Comparison of ENCODE assay signal across 8 mouse cellular contexts in the genomic region with DNA sequence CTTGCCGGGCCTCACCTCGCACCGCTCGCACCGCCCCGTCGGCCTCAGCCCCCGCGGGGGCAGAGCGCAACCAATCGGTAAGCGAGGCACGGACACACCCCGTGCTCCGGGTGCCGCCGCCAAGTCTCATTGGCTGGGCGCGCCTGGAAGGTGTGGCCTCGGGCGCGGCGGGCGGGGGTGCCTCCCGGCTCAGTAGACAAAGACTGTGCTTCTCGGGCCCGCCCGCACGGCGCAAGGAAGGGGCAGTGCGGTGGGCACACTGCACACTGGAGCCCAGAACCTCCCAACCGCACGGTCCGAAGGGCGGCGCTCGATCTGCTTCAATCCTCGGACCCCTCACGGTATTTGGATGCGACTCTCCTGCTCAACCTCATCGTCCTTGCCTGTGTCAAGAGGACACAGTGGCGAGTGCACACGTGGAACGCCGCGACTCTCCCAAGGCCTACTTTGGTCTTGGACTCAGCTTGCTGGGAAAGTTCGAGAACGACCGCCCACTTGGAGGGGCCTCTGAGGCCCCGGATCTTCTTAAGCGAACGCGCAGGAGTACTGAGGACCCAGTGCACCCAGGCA. TPM values are rescaled to one million over a fixed set of nuclear protein-coding genes. Genes with fewer than 3 reads are reported as not detected.
A peak's percentile ranks its signal among the peaks of the same experiment; 100 is the strongest.
DNase-seq lines count a peak whose midpoint lies in the region; ATAC-seq lines count a peak whose summit lies in the region.

Gene Slc25a29 (minus strand): TSS at position 44 of the 570 bp plus-strand sequence.
Gene Slc25a47 (plus strand): TSS at position 207 of the 570 bp plus-strand sequence.

- peak within 1 kb of the TSS; percentile 53 for H3K4me3 ChIP-seq in intestine, embryonic 14.5 days (ENCODE audit: low read depth, low read length)

- intact Hi-C loops in left cerebral cortex, postnatal 14 days (cut with DNase I) = loop anchor here (2.0 kb wide), 1 partner anchor 41 kb away; no protein-coding TSS in a partner anchor

- H3K9me3 ChIP-seq in intestine, embryonic 14.5 days (ENCODE audit: control insufficient read depth, low read length) = no peaks in the 10 kb centered on the region

- DNase-seq in adrenal gland, adult (ENCODE audit: inconsistent age in 2 of 2, low spot score in 1 of 2) = peak; percentile 98
- peak; percentile 97 for DNase-seq in embryo, embryonic 10.5 days (ENCODE audit: low spot score)
- peak; percentile 99 for DNase-seq in gastrocnemius, postnatal 25 days
- DNase-seq in intestine, embryonic 14.5 days (ENCODE audit: low spot score) = peak; percentile 95
- peak; percentile 96 to 97 for DNase-seq in left cerebral cortex, postnatal 14 days (ENCODE audit: low spot score in 2 of 2)
- DNase-seq in mesoderm, embryonic 11.5 days (ENCODE audit: low read depth, low spot score) = peak; percentile 95
- peak; percentile 96 for DNase-seq in right cerebral cortex, postnatal 36 days (ENCODE audit: low spot score in 2 of 2)
- peak; percentile 94 for DNase-seq in yolk sac, embryonic 10.5 days (ENCODE audit: low spot score)

- peak within 1 kb of the TSS; percentile 75 for H3K9ac ChIP-seq in intestine, embryonic 14.5 days (ENCODE audit: low read length)

- peak within 1 kb of the TSS; percentile 82 for H3K27ac ChIP-seq in intestine, embryonic 14.5 days (ENCODE audit: low read depth)

- H3K4me2 ChIP-seq in intestine, embryonic 14.5 days (ENCODE audit: low read length) = peak within 1 kb of the TSS; percentile 94

- no peaks in the 10 kb centered on the region for H3K27me3 ChIP-seq in intestine, embryonic 14.5 days (replicated peaks; ENCODE audit: control insufficient read depth, insufficient read depth, low read length)

- peak; percentile 99 for ATAC-seq in intestine, embryonic 14.5 days (replicated peaks; ENCODE audit: low FRiP score, low TSS enrichment, low read depth)

- H3K36me3 ChIP-seq in intestine, embryonic 14.5 days (ENCODE audit: control insufficient read depth, insufficient read depth, low read length) = peaks cover 3% of the 10 kb centered on the region

- under 1% methylated on average over 40 of the region's 53 CpGs for WGBS in intestine, embryonic 14.5 days

- peaks cover 32% of the 10 kb centered on the region for H3K4me1 ChIP-seq in intestine, embryonic 14.5 days (replicated peaks; ENCODE audit: control insufficient read depth, insufficient read depth, low read length)

RNA-seq across cellular contexts. Expression of gene Slc25a29, which starts in this region (rescaled TPM):
- 1 to 10 TPM; 6.4 to 9.2 TPM for total RNA-seq in gastrocnemius, postnatal 25 days (2021)
- 6.0 and 7.1 TPM in 2 replicates for polyA plus RNA-seq in intestine, embryonic 14.5 days (2014; fragmentation: Nextera tagmentation; extraction: Ambion mirVana)
- total RNA-seq in left cerebral cortex, postnatal 14 days (2021) = 10 to 100 TPM; 14.7 to 15.8 TPM

RNA-seq across cellular contexts. Expression of gene Slc25a47, which starts in this region (rescaled TPM):
- total RNA-seq in gastrocnemius, postnatal 25 days (2021) = 1 to 10 TPM; 5.8 to 6.3 TPM
- polyA plus RNA-seq in intestine, embryonic 14.5 days (2014; fragmentation: Nextera tagmentation; extraction: Ambion mirVana) = 11.0 and 12.4 TPM in 2 replicates
- 1 to 10 TPM; 7.3 to 8.3 TPM for total RNA-seq in left cerebral cortex, postnatal 14 days (2021)

Comparison
In these comparisons a context has a peak if more than half of its experiments do, and no peak if none do; other contexts are left out.
1. Peak in every context shown above with its lines: DNase-seq, ATAC-seq, H3K4me3 ChIP-seq and H3K27ac ChIP-seq.